Mouse (Mus musculus): ENCODE results near the gene Snd1. TPM values are rescaled to one million over a fixed set of nuclear protein-coding genes. Genes with fewer than 3 reads are reported as not detected.

Gene Snd1
- polyA plus RNA-seq, 1 experiment: 58.9 TPM

- Histone ChIP-seq H3K27ac (ENCODE audit: insufficient read depth, low read depth, low read length) (peak overlapping the region; percentile 48), H3K4me3 (ENCODE audit: insufficient read depth, low read length) (no peak overlapping the region), H3K4me1 (ENCODE audit: control insufficient read depth, insufficient read depth, low read length) (peaks cover 22% of the 10 kb centered on the region)
- TF ChIP-seq CTCF (IDR thresholded peaks at IDR 0.05; ENCODE audit: low read depth, low read length): no peak
- TF ChIP-seq POLR2A (IDR thresholded peaks at IDR 0.05; ENCODE audit: borderline replicate concordance, low read depth, low read length): no peak
Observed at GRCm38 (mm10) chr6:28729649-28730048, 254.7 kb downstream of the Snd1 start.

- no peak for TF ChIP-seq CTCF (IDR thresholded peaks at IDR 0.05; ENCODE audit: low read depth, low read length)
- TF ChIP-seq POLR2A (IDR thresholded peaks at IDR 0.05; ENCODE audit: borderline replicate concordance, low read depth, low read length): no peak
- H3K27ac ChIP-seq (ENCODE audit: insufficient read depth, low read depth, low read length): no peak overlapping the region
- H3K4me3 ChIP-seq (ENCODE audit: insufficient read depth, low read length): no peak overlapping the region
- H3K4me1 ChIP-seq (ENCODE audit: control insufficient read depth, insufficient read depth, low read length): peaks cover 22% of the 10 kb centered on the region
Observed at GRCm38 (mm10) chr6:28731246-28731645, 256.3 kb downstream of the Snd1 start.

- Histone ChIP-seq H3K27ac (ENCODE audit: insufficient read depth, low read depth, low read length) (no peak overlapping the region), H3K4me3 (ENCODE audit: insufficient read depth, low read length) (no peak overlapping the region), H3K4me1 (ENCODE audit: control insufficient read depth, insufficient read depth, low read length) (peaks cover 17% of the 10 kb centered on the region)
- TF ChIP-seq POLR2A (IDR thresholded peaks at IDR 0.05; ENCODE audit: borderline replicate concordance, low read depth, low read length): no peak
- no peak for TF ChIP-seq CTCF (IDR thresholded peaks at IDR 0.05; ENCODE audit: low read depth, low read length)
Observed at GRCm38 (mm10) chr6:28733884-28734647, 259.1 kb downstream of the Snd1 start.

GRCm38 (mm10) chr6:28735116-28735515, 260.2 kb downstream of the Snd1 start:
- Histone ChIP-seq H3K4me3 (ENCODE audit: insufficient read depth, low read length) (no peak overlapping the region), H3K27ac (ENCODE audit: insufficient read depth, low read depth, low read length) (no peak overlapping the region), H3K4me1 (ENCODE audit: control insufficient read depth, insufficient read depth, low read length) (peaks cover 7% of the 10 kb centered on the region)
- no peak for TF ChIP-seq POLR2A (IDR thresholded peaks at IDR 0.05; ENCODE audit: borderline replicate concordance, low read depth, low read length)
- TF ChIP-seq CTCF (IDR thresholded peaks at IDR 0.05; ENCODE audit: low read depth, low read length): no peak

GRCm38 (mm10) chr6:28736665-28737064, 261.7 kb downstream of the Snd1 start:
- Histone ChIP-seq H3K4me3 (ENCODE audit: insufficient read depth, low read length) (no peak overlapping the region), H3K4me1 (ENCODE audit: control insufficient read depth, insufficient read depth, low read length) (peaks cover 4% of the 10 kb centered on the region; the same call in 1 of the 2 replicates), H3K27ac (ENCODE audit: insufficient read depth, low read depth, low read length) (no peak overlapping the region)
- TF ChIP-seq CTCF (IDR thresholded peaks at IDR 0.05; ENCODE audit: low read depth, low read length) (no peak), POLR2A (IDR thresholded peaks at IDR 0.05; ENCODE audit: borderline replicate concordance, low read depth, low read length) (no peak)

- Histone ChIP-seq H3K4me3 (ENCODE audit: insufficient read depth, low read length) (no peak overlapping the region), H3K27ac (ENCODE audit: insufficient read depth, low read depth, low read length) (no peak overlapping the region), H3K4me1 (ENCODE audit: control insufficient read depth, insufficient read depth, low read length) (peaks cover 4% of the 10 kb centered on the region; the same call in 1 of the 2 replicates)
- no peak for TF ChIP-seq CTCF (IDR thresholded peaks at IDR 0.05; ENCODE audit: low read depth, low read length)
- TF ChIP-seq POLR2A (IDR thresholded peaks at IDR 0.05; ENCODE audit: borderline replicate concordance, low read depth, low read length): no peak
Observed at GRCm38 (mm10) chr6:28737601-28738000, 262.7 kb downstream of the Snd1 start.

- Histone ChIP-seq H3K4me3 (ENCODE audit: insufficient read depth, low read length) (no peak overlapping the region), H3K27ac (ENCODE audit: insufficient read depth, low read depth, low read length) (no peak overlapping the region), H3K4me1 (ENCODE audit: control insufficient read depth, insufficient read depth, low read length) (no peaks in the 10 kb centered on the region)
- TF ChIP-seq CTCF (IDR thresholded peaks at IDR 0.05; ENCODE audit: low read depth, low read length) (no peak), POLR2A (IDR thresholded peaks at IDR 0.05; ENCODE audit: borderline replicate concordance, low read depth, low read length) (no peak)
Observed at GRCm38 (mm10) chr6:28743586-28743985, 268.6 kb downstream of the Snd1 start.

GRCm38 (mm10) chr6:28745864-28746263, 270.9 kb downstream of the Snd1 start:
- H3K4me3 ChIP-seq (ENCODE audit: insufficient read depth, low read length): no peak overlapping the region
- TF ChIP-seq CTCF (IDR thresholded peaks at IDR 0.05; ENCODE audit: low read depth, low read length): no peak
- no peak for TF ChIP-seq POLR2A (IDR thresholded peaks at IDR 0.05; ENCODE audit: borderline replicate concordance, low read depth, low read length)
- H3K4me1 ChIP-seq (ENCODE audit: control insufficient read depth, insufficient read depth, low read length): no peaks in the 10 kb centered on the region
- H3K27ac ChIP-seq (ENCODE audit: insufficient read depth, low read depth, low read length): no peak overlapping the region

- H3K4me3 ChIP-seq (ENCODE audit: insufficient read depth, low read length): no peak overlapping the region
- no peak overlapping the region for H3K27ac ChIP-seq (ENCODE audit: insufficient read depth, low read depth, low read length)
- peaks cover 2% of the 10 kb centered on the region; the same call in 1 of the 2 replicates for H3K4me1 ChIP-seq (ENCODE audit: control insufficient read depth, insufficient read depth, low read length)
- TF ChIP-seq POLR2A (IDR thresholded peaks at IDR 0.05; ENCODE audit: borderline replicate concordance, low read depth, low read length) (no peak), CTCF (IDR thresholded peaks at IDR 0.05; ENCODE audit: low read depth, low read length) (no peak)
Observed at GRCm38 (mm10) chr6:28747025-28747424, 272.1 kb downstream of the Snd1 start.

- TF ChIP-seq CTCF (IDR thresholded peaks at IDR 0.05; ENCODE audit: low read depth, low read length): no peak
- TF ChIP-seq POLR2A (IDR thresholded peaks at IDR 0.05; ENCODE audit: borderline replicate concordance, low read depth, low read length): no peak
- Histone ChIP-seq H3K4me1 (ENCODE audit: control insufficient read depth, insufficient read depth, low read length) (peaks cover 2% of the 10 kb centered on the region; the same call in 1 of the 2 replicates), H3K27ac (ENCODE audit: insufficient read depth, low read depth, low read length) (no peak overlapping the region), H3K4me3 (ENCODE audit: insufficient read depth, low read length) (no peak overlapping the region)
Observed at GRCm38 (mm10) chr6:28747931-28748670, 273.2 kb downstream of the Snd1 start.
